Mouse (Mus musculus) thymus, postnatal 36 days (tissue): ENCODE data around the gene Nmi.

Experiments used
- DNase-seq, 2 experiments: peaks; one replicate each; pipeline ENCODE4 v3.0.0; 2022; ENCODE audit warnings: mixed read lengths in 2 of 2

Gene Nmi

GRCm38 (mm10) chr2:51941832-51942231 is 31.5 kb downstream of the Nmi start:
- DNase-seq: no peak

- DNase-seq: no peak
These were observed 34.5 kb downstream of the Nmi start for GRCm38 (mm10) chr2:51938750-51939149.

- no peak for DNase-seq
These were observed 36.3 kb downstream of the Nmi start for GRCm38 (mm10) chr2:51937004-51937403.

- DNase-seq: no peak
These were observed 36.7 kb downstream of the Nmi start for GRCm38 (mm10) chr2:51936585-51936984.

GRCm38 (mm10) chr2:51935921-51936320 is 37.4 kb downstream of the Nmi start:
- peak in 1 of 2 experiments; percentile 17 for DNase-seq

- peak; percentile 85 for DNase-seq
These were observed 38.5 kb downstream of the Nmi start, which contains the start of gene Rbm43 for GRCm38 (mm10) chr2:51934574-51935334. Gene Rbm43, minus strand, starts transcription at chr2:51935163.

GRCm38 (mm10) chr2:51933341-51934134 is 39.8 kb downstream of the Nmi start:
- DNase-seq: no peak

- no peak for DNase-seq
These were observed 42.1 kb downstream of the Nmi start for GRCm38 (mm10) chr2:51931241-51931640.

GRCm38 (mm10) chr2:51914944-51915680 is 58.2 kb downstream of the Nmi start:
- DNase-seq: peak; percentile 12 to 27

GRCm38 (mm10) chr2:51914532-51914931 is 58.8 kb downstream of the Nmi start:
- DNase-seq: no peak

GRCm38 (mm10) chr2:51912740-51913139 is 60.6 kb downstream of the Nmi start:
- no peak for DNase-seq

- DNase-seq: no peak
These were observed 61.4 kb downstream of the Nmi start for GRCm38 (mm10) chr2:51911864-51912263.

- no peak for DNase-seq
These were observed 65.7 kb downstream of the Nmi start for GRCm38 (mm10) chr2:51907538-51908110.

GRCm38 (mm10) chr2:51905637-51906036 is 67.7 kb downstream of the Nmi start:
- no peak for DNase-seq
